Mouse (Mus musculus) granulocyte monocyte progenitor cell, adult 5-6 weeks (primary cell): ENCODE results near the gene Rimkla. TPM values are rescaled to one million over a fixed set of nuclear protein-coding genes. Genes with fewer than 3 reads are reported as not detected.

ENCODE experiments used
- ATAC-seq: replicated peaks from 2 replicates; pipeline ENCODE4 v1.8.0; 2016; ENCODE audit warnings: mild to moderate bottlenecking, moderate TSS enrichment, inconsistent platforms; ENCODE audit not compliant: poor library complexity, severe bottlenecking
- total RNA-seq, 2 experiments: library from RNA; stranded (forward) in 1 of 2; stranded (reverse) in 1 of 2; fragments of 200-712, 200-1000 nt in 1 of 2; fragments of >200 nt in 1 of 2; fragmentation: Nextera tagmentation in 1 of 2; gene quantifications; 2 replicates each; pipeline ENCODE4 v1.2.3; 2014 to 2017

Rimkla gene
- not detected in 2 replicates for total RNA-seq (2014; fragmentation: Nextera tagmentation)
- 0.10 TPM in 1 of 2 replicates, not detected in the other for total RNA-seq (2017)

GRCm38 (mm10) chr4:119492291-119492932, at the start of gene Rimkla:
Gene Rimkla (minus strand): TSS chr4:119492628.
- ATAC-seq = peak; percentile 85

- no peak for ATAC-seq
Measured at GRCm38 (mm10) chr4:119540533-119540890, 48.1 kb upstream of the Rimkla start.

- peak; percentile 54 for ATAC-seq
Measured at GRCm38 (mm10) chr4:119539836-119540532, 47.6 kb upstream of the Rimkla start.

- peak; percentile 89 for ATAC-seq
Measured at GRCm38 (mm10) chr4:119539031-119539824, 46.8 kb upstream of the Rimkla start, which contains the start of gene Frg2f1. Gene Frg2f1 (minus strand): TSS chr4:119539529.

- no peak for ATAC-seq
Measured at GRCm38 (mm10) chr4:119537436-119537835, 45.0 kb upstream of the Rimkla start.

GRCm38 (mm10) chr4:119536615-119537014, 44.2 kb upstream of the Rimkla start, which contains the start of gene Foxj3:
Gene Foxj3 (plus strand): TSS chr4:119537004.
- peak; percentile 54 for ATAC-seq

GRCm38 (mm10) chr4:119535103-119535502, 42.7 kb upstream of the Rimkla start:
- no peak for ATAC-seq

- ATAC-seq = no peak
Measured at GRCm38 (mm10) chr4:119531813-119532212, 39.4 kb upstream of the Rimkla start.

GRCm38 (mm10) chr4:119526329-119526845, 34.0 kb upstream of the Rimkla start:
- peak; percentile 73 for ATAC-seq

- no peak for ATAC-seq
Measured at GRCm38 (mm10) chr4:119524466-119524865, 32.0 kb upstream of the Rimkla start.

- no peak for ATAC-seq
Measured at GRCm38 (mm10) chr4:119524010-119524409, 31.6 kb upstream of the Rimkla start.

GRCm38 (mm10) chr4:119523575-119523974, 31.1 kb upstream of the Rimkla start:
- no peak for ATAC-seq

- no peak for ATAC-seq
Measured at GRCm38 (mm10) chr4:119512731-119513141, 20.3 kb upstream of the Rimkla start.

- ATAC-seq = no peak
Measured at GRCm38 (mm10) chr4:119511591-119511990, 19.2 kb upstream of the Rimkla start.

GRCm38 (mm10) chr4:119498319-119498848, 6.0 kb upstream of the Rimkla start:
- ATAC-seq = no peak

- no peak for ATAC-seq
Measured at GRCm38 (mm10) chr4:119492933-119493327, 502 bp upstream of the Rimkla start.

- 0 out of 2 replicates have a peak, but pooled peaks have one; percentile 38 for ATAC-seq
Measured at GRCm38 (mm10) chr4:119490806-119491205, 1.6 kb downstream of the Rimkla start.

GRCm38 (mm10) chr4:119489666-119490065, 2.8 kb downstream of the Rimkla start:
- ATAC-seq = no peak

GRCm38 (mm10) chr4:119484882-119485281, 7.5 kb downstream of the Rimkla start:
- ATAC-seq = no peak

- no peak for ATAC-seq
Measured at GRCm38 (mm10) chr4:119483051-119483450, 9.4 kb downstream of the Rimkla start.
